Mouse (Mus musculus): ENCODE results near the gene Als2cr12.
"Not testable (repeated sequence)": the region's sequence is repeated elsewhere in the genome, so short reads cannot be mapped to it uniquely, and the experiment has no call there.

Gene Als2cr12

DNA sequence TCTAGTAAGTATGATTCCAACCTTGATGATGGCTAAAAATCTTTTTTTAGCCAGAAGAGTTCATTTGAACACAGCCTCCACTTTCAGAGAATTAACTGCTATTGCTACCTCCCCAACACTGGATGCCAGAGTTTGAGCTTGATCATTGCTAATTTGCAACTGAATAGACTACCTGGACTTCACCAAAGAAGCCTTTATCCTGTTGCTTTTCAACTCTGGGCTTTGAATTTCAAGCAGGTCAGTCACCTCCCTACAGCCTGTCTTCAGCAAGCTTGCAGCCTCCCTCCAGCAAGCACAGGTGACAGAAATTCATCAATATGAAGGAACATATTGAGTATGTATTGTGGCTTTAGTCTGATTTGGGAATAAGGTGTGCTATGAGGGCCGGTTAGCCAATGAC, 6.4 kb downstream of the Als2cr12 start:
- no peak for DNase-seq

DNA sequence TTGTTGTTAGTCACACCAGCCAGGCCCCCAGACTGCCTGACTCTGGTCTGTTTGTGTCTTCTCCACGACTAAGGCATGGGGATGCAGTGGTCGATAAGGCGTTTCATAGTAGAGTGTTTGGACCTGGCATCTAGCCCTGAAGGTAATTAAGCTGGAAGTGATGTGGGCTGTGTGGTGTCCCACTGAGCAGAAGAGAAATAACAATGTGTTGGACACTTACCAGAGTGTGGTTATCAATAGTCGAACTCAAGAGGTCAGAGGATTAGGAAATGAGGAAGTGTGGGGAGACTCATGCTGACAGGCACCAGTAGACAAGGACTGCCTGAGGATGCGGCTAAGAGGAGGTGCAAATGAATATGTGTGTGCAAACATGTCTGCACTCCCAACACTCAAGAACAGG, 17.4 kb downstream of the Als2cr12 start:
- not testable (repeated sequence) for DNase-seq

DNA sequence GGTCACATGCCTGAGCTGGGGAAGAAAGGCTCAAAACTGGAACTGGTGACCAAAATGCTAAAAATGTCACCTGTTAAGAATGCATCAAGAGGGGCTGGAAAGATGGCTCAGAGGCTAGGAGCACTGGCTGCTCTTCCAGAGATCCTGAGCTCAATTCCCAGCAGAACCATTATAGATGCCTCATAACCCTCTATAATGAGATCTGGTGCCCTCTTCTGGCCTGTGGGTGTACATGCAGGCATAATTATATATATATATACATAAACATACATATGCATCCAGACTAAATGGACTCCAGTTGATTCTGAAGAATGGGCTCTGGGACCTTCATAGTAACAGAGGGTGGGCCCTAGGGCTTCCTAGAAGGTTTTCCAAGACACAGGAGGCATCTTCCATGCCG, 18.2 kb downstream of the Als2cr12 start:
- peak; percentile 32 for DNase-seq

DNA sequence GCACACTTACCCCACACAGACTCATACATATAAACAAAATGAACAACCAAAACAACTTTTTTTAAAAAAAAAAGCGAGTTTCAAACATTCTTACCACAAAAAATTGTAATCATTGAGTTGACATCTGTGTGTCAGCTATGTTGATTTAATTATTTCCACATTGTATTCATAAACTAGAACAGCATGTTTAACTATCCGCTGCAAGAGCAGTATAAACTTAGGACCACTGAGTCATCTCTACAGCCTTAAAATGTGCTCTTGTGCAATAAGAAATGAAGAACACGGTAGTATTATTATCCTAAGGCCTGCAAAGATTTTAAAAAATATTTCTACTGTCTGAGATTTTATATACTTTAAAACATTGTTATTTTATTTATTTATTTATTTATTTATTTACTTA, 20.8 kb downstream of the Als2cr12 start:
- no peak for DNase-seq

DNA sequence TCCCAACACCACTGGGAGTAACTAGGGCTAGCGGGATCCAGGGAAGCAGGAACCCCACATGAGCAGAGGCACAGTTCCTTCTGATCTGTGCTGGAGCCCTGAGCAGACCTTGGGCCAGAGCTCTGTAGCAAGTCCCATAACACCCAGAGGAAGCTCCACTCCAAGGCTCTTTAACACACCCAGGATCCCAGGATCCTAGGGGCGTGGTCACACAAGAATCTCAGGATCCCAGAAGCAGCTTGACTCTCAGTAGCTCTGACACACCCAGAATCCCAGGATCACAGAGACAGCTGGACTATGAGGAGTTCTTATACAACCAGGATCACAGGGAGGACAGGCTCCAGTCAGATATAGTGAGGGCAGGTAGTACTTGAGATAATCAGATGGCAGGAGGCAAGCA, 23.7 kb downstream of the Als2cr12 start:
- no peak for DNase-seq

DNA sequence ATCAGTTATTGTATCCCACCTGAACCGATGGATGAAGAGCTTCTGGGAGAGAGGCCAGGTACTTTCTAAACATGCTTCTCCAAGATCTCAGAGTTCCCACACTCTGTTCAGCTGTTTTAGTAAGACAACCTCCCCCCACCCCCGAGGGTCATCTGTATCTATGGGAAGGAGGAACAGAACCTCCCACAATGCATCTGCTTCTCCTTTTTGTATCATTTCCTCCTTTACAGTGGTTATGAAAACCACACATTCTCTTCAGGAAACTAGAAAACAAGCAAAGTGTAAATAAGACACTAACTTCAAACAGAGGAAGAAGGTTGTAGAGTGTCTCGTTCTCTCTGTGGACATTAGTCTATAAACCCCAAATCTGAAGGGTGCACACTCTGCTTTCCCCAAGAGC, 26.2 kb downstream of the Als2cr12 start:
- DNase-seq, result not testable (repeated sequence)

DNA sequence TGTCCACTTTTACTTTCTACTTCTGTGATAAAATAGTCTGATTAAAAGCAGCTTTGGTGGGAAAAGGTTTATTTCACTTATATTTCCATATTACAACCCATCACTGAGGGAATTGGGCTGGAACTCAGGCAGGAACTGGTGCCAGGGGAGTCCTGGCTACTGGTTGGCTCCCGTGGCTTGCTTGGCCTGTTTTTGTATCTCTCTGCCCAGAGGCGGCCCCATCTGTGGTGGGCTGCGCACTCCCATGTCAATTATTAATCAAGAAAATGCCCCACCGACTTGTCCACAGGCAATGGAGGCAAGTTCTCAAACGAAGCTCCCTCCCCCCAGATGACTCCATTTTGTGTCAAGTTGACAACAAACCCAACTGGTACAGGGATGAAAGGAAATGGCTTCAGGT, 27.6 kb downstream of the Als2cr12 start:
- DNase-seq, result no peak

DNA sequence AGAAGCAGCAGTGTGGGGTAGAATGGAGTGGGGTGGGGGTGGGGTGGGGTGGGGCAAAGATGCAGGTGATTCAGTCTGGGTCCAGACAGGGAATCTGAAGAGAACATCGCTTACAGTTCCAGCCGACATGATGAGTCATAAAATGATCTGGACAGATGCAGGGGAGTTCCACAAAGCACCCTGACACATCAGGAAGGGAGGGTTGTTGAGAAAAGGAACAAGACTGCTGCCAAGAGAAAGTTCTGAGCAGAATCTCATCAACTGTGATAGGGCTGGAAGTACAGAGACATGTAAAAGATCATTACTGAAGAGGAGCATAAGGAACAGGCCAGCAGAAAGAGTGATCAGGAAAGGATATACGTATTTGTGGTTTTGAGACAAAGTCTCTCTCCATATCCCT, 32.4 kb downstream of the Als2cr12 start:
- not testable (repeated sequence) for DNase-seq

DNA sequence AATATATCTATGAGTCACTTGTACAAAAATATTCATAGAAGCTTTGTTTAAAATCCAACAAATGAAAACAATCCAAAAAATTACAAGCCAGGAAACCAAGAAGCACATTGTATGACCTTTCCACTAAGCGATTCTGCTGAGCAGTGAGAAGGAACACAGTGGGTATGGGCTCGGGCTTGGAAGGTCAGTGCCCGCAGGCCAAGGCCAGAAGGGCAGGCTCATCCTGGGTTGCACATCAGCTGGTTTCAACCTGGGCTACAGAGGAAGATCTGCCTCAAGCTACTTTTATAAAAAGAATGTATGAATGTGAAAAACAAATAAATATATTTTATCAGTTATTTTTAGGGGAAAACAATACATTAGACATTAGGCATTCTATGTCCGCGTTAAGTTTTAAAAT, 33.1 kb downstream of the Als2cr12 start:
- not testable (repeated sequence) for DNase-seq

DNA sequence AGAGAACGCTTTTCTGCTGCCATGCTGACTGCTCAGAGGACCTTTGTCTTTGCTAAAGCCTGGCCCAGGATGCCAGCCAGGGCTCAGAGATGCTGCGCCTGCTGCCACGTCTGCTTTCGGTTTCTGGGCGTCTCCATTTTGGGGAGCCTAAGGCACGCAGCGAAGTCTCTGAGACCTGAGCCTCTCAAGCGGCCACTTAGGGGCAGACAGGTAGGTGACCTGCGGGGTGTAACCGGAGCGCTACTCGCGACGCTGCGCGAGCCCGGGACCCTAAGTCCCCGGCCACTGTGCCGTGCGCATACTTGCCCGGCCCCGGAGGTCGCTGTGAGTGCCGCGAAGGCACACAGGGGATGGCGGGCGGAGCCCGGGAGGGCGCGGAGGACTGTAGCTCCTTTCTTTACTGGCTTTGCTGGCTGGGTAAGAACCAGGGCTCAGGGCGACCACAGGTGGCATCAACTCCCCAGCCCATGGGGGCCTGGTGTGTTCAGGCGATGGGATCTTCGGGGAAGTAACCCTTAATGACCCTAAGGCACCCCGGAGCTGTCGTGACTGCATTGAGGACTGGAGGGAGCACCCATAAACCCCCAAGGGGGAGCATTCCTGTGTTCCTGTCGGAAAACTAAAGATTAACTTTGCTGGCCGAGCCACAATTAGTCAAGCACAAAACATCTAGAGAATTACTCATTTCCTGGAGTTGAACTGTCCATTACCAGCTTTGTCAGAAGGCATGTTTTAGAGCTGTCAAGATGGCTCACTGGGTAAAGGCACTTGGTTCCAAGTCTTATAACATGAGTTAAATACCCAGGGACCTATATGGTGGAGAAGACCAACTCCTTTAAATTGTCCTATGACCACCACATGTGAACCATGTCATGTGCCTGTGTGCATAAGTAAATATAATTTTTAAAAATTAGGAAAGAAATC, 43.0 kb downstream of the Als2cr12 start:
- DNase-seq, result peak; percentile 69

DNA sequence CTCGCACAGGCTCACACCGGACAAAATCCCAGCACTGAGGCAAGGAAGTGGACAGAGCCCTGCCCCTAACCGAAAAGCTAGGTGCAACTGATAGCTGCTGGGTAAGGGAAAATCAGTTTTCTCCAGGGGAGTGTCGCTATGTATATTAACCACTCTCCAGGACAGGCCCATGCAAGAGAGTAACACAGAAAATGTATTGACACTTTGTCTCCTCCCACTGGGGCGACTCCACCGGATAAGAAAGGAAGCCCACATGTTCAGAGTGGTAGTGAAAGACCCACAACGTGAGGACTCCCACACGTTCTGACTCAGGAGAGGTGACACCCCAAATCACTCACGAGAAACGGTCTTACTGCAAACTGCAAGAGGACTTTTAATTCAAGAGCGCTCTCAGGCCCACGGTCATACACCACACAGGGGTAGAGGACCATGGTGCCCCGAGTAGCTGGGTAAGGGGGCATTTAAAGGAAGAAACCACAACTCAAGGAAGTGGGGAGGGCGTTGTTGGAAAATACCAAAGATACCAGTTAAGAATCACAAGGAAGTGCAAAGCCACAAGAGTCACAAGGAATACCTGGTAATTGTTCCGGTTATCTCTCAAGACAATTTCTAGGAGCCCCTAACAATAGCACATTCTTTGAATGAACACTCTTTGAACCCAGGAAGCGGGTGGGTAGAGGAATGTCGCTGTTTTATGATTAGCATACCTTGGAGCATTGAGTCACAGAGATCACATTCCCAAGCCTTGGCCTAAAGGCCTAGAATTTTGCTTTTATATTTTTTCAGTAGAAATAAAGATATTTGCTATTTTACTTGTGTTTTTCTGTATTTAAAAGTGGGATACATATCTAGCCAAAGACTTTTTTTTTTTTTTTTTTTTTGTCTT, 44.0 kb downstream of the Als2cr12 start:
- peak; percentile 17 for DNase-seq

DNA sequence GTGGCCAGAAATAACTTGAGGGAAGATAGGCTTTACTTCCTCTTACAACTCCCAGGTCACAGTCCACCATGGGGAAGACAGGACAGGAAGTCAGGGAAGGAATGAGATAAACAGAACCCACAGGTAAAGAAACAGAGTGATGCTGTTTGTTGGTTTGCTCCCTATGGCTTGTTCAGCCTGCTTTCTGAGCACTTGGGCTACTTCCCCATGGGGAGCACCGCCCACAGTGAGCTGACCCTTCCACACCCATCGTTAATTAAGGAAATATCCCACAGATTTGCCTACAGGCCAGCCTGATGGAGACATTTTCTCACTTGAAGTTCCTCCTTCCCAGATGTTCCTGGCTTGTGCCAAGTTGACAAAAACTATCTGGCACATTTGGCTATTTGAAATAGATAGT, 66.9 kb downstream of the Als2cr12 start:
- DNase-seq, result not testable (repeated sequence)

DNA sequence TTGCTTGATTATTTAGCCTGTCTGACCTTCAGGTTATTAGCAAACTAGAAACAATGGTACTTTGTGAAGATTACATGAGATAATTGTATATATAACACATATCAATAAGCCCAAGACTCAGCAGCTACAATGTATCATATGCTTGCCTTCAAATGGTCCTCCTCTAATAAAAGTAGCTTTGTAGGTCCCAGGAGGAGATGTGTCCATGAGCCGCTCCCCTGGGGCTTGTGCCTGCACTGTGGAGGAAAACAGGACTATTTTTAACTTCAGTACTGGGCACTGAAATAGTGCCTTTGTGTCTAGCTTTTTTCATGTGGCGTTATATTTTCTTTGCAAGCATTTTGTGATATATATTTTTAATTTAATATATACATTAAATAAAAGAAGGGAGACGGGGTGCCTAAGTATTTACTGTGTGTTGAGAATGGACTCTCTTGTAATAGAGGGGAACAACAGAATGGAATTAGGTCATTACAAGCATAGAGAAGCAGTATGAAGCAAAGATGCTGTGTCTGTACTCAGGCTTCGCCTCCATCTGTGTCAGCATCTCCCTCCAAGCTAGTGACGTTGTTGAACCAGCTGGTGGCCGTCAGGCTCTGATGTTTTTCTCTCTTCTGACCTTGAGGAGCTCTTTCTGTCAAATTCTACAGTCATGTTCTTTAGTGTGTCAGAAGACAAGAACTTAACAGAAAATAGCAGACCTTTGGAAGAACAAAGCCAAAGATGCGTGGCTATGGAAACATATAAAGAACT, 73.6 kb downstream of the Als2cr12 start:
- DNase-seq, result peak; percentile 77

DNA sequence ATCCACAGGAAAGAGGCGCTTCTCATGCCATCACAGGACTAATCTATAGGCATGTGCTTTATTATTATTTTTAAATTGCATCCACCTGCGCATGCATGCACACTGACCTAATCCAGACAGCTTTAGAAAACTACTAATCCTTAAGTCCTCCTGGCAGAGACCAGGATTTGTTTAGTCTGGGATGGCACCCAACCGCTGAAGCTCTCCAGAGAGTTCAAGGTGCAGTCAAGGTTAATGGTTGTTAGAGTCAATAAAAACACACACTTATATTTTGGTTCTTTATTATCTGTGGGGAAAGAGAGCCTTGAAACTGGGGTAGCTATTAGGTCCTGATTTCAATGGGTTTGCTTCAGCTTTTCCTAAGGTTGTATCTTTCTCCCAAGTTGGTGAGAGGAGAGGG, 74.5 kb downstream of the Als2cr12 start:
- DNase-seq, result no peak

DNA sequence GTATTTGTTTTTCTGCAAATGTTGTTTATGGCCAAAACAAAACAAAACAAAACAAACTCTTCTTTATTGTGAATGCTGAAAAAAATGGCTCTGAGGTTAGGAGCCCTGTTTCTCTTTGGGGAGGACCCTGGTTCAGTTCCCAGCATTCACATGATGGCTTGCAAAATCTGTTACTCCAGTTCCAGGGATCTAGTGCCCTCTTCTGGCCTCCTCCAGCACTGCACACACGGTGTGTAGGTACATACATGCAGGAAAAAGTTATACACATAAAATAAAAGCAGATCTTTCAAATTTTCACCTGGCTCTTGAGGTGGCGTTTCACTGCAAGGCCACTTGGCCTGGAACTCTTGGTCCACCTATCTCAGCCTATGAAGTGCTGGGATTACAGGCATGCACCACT, 77.0 kb downstream of the Als2cr12 start:
- peak; percentile 32 for DNase-seq

DNA sequence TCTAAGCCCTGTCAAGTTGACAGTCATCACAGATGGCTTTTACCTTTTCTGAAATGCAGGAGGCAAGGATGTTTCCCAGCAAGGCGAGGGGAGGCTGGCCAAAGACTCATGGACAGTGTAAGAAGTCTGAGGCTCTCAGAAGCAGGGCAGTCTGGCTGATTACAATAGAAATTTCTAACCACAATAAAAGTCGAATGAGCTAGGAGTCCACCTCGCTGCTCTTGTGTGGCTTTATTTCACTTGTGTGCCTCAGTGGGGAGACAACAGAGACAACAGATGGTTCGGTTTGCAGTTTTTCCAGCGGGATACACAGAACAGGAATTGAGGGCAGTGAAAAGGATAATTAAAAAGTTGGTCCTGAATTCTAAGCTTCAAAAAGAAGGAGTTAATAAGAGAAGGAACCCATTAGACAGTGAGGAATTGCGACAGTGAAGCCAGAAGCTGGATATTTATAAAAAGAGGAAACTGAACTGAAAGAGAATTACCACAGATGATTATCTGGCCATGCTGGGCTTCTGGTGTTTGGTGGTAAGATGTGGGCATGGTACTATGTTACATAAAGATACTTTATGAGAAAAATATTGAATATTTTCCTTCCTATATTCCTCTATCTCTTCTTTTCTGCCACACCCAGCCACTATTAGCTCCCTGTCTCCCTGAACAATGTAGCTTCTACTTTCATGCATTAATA, 77.7 kb downstream of the Als2cr12 start:
- peak; percentile 56 for DNase-seq

DNA sequence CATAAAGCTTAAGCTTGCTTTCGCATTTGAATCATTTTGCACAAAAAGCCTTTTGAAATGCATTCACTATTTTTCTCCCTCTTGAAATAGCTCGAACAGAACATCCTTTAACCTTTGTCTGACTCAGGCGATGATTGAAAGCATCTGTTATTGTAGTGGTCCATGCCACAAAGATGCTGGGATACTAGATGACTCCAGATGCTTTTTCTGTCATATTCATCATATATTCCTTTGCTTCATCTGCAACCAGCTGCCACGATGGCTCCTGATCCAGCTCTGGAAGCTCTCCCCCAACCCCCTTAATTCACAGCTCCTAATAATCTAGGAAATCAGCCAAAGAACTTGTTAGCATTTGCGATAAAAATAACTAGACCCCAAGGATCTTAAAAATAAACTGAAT, 78.7 kb downstream of the Als2cr12 start:
- DNase-seq, result no peak

DNA sequence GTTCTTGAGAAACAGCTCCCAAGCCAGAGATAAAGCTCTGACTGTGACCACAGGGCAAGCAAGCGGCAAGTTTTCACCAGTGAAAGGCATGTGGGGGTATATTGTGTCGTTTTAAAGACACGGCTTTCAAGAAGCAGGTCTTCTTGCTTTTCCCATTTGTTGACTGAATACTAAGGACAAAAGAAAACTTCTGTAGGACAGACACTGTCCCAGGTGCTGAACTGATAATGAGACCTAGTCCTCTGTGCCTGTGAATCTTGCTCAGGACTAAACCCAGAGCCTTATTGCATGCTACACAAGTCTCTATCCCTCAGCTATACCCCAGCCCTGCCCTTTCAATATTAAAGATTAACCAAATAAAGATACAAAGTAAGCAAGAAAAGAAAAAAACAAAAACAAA, 79.6 kb downstream of the Als2cr12 start:
- no peak for DNase-seq

DNA sequence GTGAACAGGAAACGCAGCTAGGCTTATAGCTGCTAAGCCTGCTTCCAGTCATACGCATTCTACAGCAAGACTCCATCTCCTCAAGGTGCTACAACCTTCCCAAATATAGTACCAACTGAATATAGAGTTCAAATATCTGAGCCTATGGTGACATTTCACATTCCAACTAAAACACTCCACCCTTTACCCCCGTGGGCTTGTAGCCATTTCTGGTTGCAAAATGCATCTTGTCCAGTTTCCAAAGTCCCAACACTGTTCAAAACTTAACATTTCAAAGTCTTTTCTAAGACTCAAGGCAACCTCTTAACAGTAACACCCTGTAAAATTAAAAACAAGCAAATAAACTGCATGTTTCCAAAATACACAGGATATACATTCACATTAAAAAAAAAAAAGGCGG, 80.6 kb downstream of the Als2cr12 start:
- no peak for DNase-seq

DNA sequence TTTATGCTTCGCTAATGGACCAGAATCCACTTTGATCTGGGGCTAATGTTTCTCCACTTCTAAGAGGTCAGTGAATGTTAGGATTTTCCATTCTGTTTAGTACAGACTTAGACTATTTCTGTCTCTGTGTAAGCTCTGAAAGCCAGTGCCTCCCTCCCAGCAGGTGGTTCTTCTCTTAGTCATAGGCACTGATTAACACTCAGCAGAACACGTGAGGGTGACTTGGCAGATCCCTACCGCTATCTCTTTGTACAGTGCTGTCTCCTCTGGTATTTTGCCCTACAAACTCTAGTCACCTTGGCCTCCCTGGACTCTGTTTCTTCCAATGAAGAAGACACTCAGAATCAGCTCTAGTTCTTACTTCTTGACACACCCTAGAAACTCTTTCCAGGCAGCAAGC, 81.4 kb downstream of the Als2cr12 start:
- DNase-seq, result peak; percentile 18

DNA sequence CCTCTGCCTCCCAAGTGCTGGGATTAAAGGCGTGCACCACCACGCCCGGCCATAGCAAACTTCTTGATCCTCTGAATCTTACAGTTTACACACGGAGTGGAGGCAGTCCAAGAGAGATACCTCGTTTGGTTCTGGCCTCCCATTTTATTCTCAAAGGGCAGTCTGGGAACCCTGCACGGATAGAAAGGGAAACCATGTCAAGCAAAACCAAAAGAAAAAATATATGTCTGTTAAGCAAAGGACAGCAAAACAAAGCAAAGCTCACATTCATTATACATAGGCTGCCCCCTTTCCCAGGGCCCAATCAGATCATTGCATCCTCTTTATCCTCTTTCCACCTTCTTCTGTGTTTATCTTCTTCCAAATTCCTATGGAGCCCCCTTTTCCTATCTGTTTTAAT, 82.0 kb downstream of the Als2cr12 start:
- peak; percentile 36 for DNase-seq

DNA sequence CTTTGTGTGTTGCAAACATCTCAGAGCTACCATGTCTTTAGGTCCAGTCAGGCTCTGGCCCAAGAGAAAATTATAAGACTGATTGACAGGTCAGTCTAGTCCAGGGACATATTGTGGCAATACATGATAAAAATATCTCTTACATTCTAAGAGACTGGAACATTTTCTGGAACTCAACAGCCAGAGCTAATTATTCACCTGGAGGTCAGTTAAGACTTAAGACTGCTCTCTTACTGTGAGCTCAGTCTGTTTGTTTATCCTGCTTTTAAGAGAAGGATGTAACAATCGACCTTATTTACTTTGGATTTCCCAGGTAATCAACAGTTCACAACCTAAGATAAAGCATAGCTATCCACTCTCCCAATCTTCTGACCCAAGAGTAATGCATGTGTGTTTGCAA, 85.2 kb downstream of the Als2cr12 start:
- DNase-seq, result no peak

DNA sequence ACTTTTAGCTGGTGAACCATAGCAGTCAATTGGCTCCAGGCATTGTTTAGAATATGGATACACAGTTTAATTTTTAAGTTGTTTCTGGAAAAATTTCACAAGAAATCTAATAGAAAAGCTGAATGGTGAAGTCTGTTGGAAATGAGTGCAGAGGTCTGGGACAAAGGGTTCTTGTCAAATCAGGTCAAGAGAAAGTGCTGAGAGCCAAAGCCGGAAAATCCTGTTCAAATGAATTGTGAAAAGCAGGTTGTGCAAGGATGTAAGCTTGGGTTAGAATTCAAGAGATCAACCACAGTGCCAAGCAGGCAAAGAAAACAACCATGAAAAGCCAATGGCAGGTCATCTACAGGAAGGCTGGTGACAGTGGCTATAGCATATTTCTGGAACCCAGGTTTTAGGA, 85.6 kb downstream of the Als2cr12 start:
- no peak for DNase-seq
